Mouse (Mus musculus): ENCODE results near the gene H2afy. TPM values are rescaled to one million over a fixed set of nuclear protein-coding genes. Genes with fewer than 3 reads are reported as not detected.

The H2afy gene
- polyA plus RNA-seq, 1 experiment from 2014 or later: 246 TPM

- H3K4me3 ChIP-seq (ENCODE audit: low read depth, low read length): no peak overlapping the region
- H3K27ac ChIP-seq (replicated peaks; ENCODE audit: low read depth, low read length): no peak overlapping the region
- H3K9ac ChIP-seq (ENCODE audit: low read depth, low read length): no peak overlapping the region
- 44% methylated on average over 5 of the region's 6 CpGs for WGBS
- H3K36me3 ChIP-seq (ENCODE audit: control insufficient read depth, insufficient read depth, low read length): peaks cover 30% of the 10 kb centered on the region; the same call in 1 of the 2 replicates
- no peak overlapping the region for H3K4me2 ChIP-seq (ENCODE audit: low read depth, low read length)
- no peaks in the 10 kb centered on the region for H3K9me3 ChIP-seq (ENCODE audit: control insufficient read depth, low read length)
- DNase-seq (ENCODE audit: low spot score) (peak; percentile 23), ATAC-seq (ENCODE audit: low read depth) (no peak)
- H3K27me3 ChIP-seq (replicated peaks; ENCODE audit: control insufficient read depth, insufficient read depth, low read length): no peaks in the 10 kb centered on the region
- no peaks in the 10 kb centered on the region for H3K4me1 ChIP-seq (ENCODE audit: control insufficient read depth, insufficient read depth, low read length)
Measured at GRCm38 (mm10) chr13:56069643-56070042, 66.5 kb downstream of the H2afy start.

GRCm38 (mm10) chr13:56068517-56068916 lies 67.6 kb downstream of the H2afy start:
- no peaks in the 10 kb centered on the region for H3K4me1 ChIP-seq (ENCODE audit: control insufficient read depth, insufficient read depth, low read length)
- no peaks in the 10 kb centered on the region for H3K27me3 ChIP-seq (replicated peaks; ENCODE audit: control insufficient read depth, insufficient read depth, low read length)
- H3K36me3 ChIP-seq (ENCODE audit: control insufficient read depth, insufficient read depth, low read length): peaks cover 19% of the 10 kb centered on the region; the same call in 1 of the 2 replicates
- DNase-seq (ENCODE audit: low spot score) (no peak), ATAC-seq (ENCODE audit: low read depth) (no peak)
- no peak overlapping the region for H3K4me3 ChIP-seq (ENCODE audit: low read depth, low read length)
- no peaks in the 10 kb centered on the region for H3K9me3 ChIP-seq (ENCODE audit: control insufficient read depth, low read length)
- no peak overlapping the region for H3K9ac ChIP-seq (ENCODE audit: low read depth, low read length)
- H3K27ac ChIP-seq (replicated peaks; ENCODE audit: low read depth, low read length): no peak overlapping the region
- H3K4me2 ChIP-seq (ENCODE audit: low read depth, low read length): no peak overlapping the region
- WGBS: 35% methylated on average over 4 of the region's 4 CpGs

- no peaks in the 10 kb centered on the region for H3K4me1 ChIP-seq (ENCODE audit: control insufficient read depth, insufficient read depth, low read length)
- no peaks in the 10 kb centered on the region for H3K9me3 ChIP-seq (ENCODE audit: control insufficient read depth, low read length)
- 93% methylated on average over 2 of the region's 2 CpGs for WGBS
- no peak overlapping the region for H3K9ac ChIP-seq (ENCODE audit: low read depth, low read length)
- H3K4me3 ChIP-seq (ENCODE audit: low read depth, low read length): no peak overlapping the region
- ATAC-seq (ENCODE audit: low read depth) (no peak), DNase-seq (ENCODE audit: low spot score) (no peak)
- no peak overlapping the region for H3K27ac ChIP-seq (replicated peaks; ENCODE audit: low read depth, low read length)
- no peaks in the 10 kb centered on the region for H3K27me3 ChIP-seq (replicated peaks; ENCODE audit: control insufficient read depth, insufficient read depth, low read length)
- H3K36me3 ChIP-seq (ENCODE audit: control insufficient read depth, insufficient read depth, low read length): peaks cover 9% of the 10 kb centered on the region; the same call in 1 of the 2 replicates
- no peak overlapping the region for H3K4me2 ChIP-seq (ENCODE audit: low read depth, low read length)
Measured at GRCm38 (mm10) chr13:56066904-56067303, 69.3 kb downstream of the H2afy start.

- no peak for DNase-seq (ENCODE audit: low spot score)
Measured at GRCm38 (mm10) chr13:56066152-56066551, 70.0 kb downstream of the H2afy start.

GRCm38 (mm10) chr13:56057761-56058160 lies 78.4 kb downstream of the H2afy start:
- 75% methylated on average over 8 of the region's 8 CpGs for WGBS
- H3K9me3 ChIP-seq (ENCODE audit: control insufficient read depth, low read length): no peaks in the 10 kb centered on the region
- peaks cover 8% of the 10 kb centered on the region; the same call in 1 of the 2 replicates for H3K4me1 ChIP-seq (ENCODE audit: control insufficient read depth, insufficient read depth, low read length)
- no peak overlapping the region for H3K4me3 ChIP-seq (ENCODE audit: low read depth, low read length)
- no peak overlapping the region for H3K4me2 ChIP-seq (ENCODE audit: low read depth, low read length)
- H3K27ac ChIP-seq (replicated peaks; ENCODE audit: low read depth, low read length): no peak overlapping the region
- ATAC-seq (ENCODE audit: low read depth) (no peak), DNase-seq (ENCODE audit: low spot score) (no peak)
- H3K9ac ChIP-seq (ENCODE audit: low read depth, low read length): no peak overlapping the region
- H3K27me3 ChIP-seq (replicated peaks; ENCODE audit: control insufficient read depth, insufficient read depth, low read length): no peaks in the 10 kb centered on the region
- no peaks in the 10 kb centered on the region for H3K36me3 ChIP-seq (ENCODE audit: control insufficient read depth, insufficient read depth, low read length)

More at GRCm38 (mm10) chr13:56066152-56066551, 70.0 kb downstream of the H2afy start:
- Histone ChIP-seq H3K9ac (ENCODE audit: low read depth, low read length) (no peak overlapping the region), H3K36me3 (ENCODE audit: control insufficient read depth, insufficient read depth, low read length) (peaks cover 6% of the 10 kb centered on the region; the same call in 1 of the 2 replicates), H3K27me3 (replicated peaks; ENCODE audit: control insufficient read depth, insufficient read depth, low read length) (no peaks in the 10 kb centered on the region), H3K27ac (replicated peaks; ENCODE audit: low read depth, low read length) (no peak overlapping the region), H3K4me3 (ENCODE audit: low read depth, low read length) (no peak overlapping the region), H3K9me3 (ENCODE audit: control insufficient read depth, low read length) (no peaks in the 10 kb centered on the region), H3K4me1 (ENCODE audit: control insufficient read depth, insufficient read depth, low read length) (no peaks in the 10 kb centered on the region), H3K4me2 (ENCODE audit: low read depth, low read length) (no peak overlapping the region)
- no peak for ATAC-seq (ENCODE audit: low read depth)
- 83% methylated on average over 21 of the region's 21 CpGs for WGBS

GRCm38 (mm10) chr13:56055720-56056119 lies 80.4 kb downstream of the H2afy start:
- 90% methylated on average over 5 of the region's 5 CpGs for WGBS
- H3K4me2 ChIP-seq (ENCODE audit: low read depth, low read length): no peak overlapping the region
- H3K9ac ChIP-seq (ENCODE audit: low read depth, low read length): no peak overlapping the region
- no peak overlapping the region for H3K27ac ChIP-seq (replicated peaks; ENCODE audit: low read depth, low read length)
- H3K27me3 ChIP-seq (replicated peaks; ENCODE audit: control insufficient read depth, insufficient read depth, low read length): no peaks in the 10 kb centered on the region
- ATAC-seq (ENCODE audit: low read depth) (no peak), DNase-seq (ENCODE audit: low spot score) (no peak)
- H3K4me1 ChIP-seq (ENCODE audit: control insufficient read depth, insufficient read depth, low read length): peaks cover 11% of the 10 kb centered on the region
- H3K36me3 ChIP-seq (ENCODE audit: control insufficient read depth, insufficient read depth, low read length): no peaks in the 10 kb centered on the region
- H3K9me3 ChIP-seq (ENCODE audit: control insufficient read depth, low read length): no peaks in the 10 kb centered on the region
- no peak overlapping the region for H3K4me3 ChIP-seq (ENCODE audit: low read depth, low read length)

GRCm38 (mm10) chr13:56054089-56054488 lies 82.1 kb downstream of the H2afy start:
- no peaks in the 10 kb centered on the region for H3K36me3 ChIP-seq (ENCODE audit: control insufficient read depth, insufficient read depth, low read length)
- H3K4me3 ChIP-seq (ENCODE audit: low read depth, low read length): no peak overlapping the region
- H3K9me3 ChIP-seq (ENCODE audit: control insufficient read depth, low read length): no peaks in the 10 kb centered on the region
- H3K27ac ChIP-seq (replicated peaks; ENCODE audit: low read depth, low read length): no peak overlapping the region
- WGBS: 72% methylated on average over 6 of the region's 6 CpGs
- no peak overlapping the region for H3K4me2 ChIP-seq (ENCODE audit: low read depth, low read length)
- H3K4me1 ChIP-seq (ENCODE audit: control insufficient read depth, insufficient read depth, low read length): peaks cover 18% of the 10 kb centered on the region
- ATAC-seq (ENCODE audit: low read depth) (no peak), DNase-seq (ENCODE audit: low spot score) (no peak)
- no peak overlapping the region for H3K9ac ChIP-seq (ENCODE audit: low read depth, low read length)
- H3K27me3 ChIP-seq (replicated peaks; ENCODE audit: control insufficient read depth, insufficient read depth, low read length): no peaks in the 10 kb centered on the region

GRCm38 (mm10) chr13:56052781-56053180 lies 83.4 kb downstream of the H2afy start:
- ATAC-seq (ENCODE audit: low read depth): peak; percentile 88
- Histone ChIP-seq H3K9ac (ENCODE audit: low read depth, low read length) (no peak overlapping the region), H3K4me2 (ENCODE audit: low read depth, low read length) (no peak overlapping the region), H3K27ac (replicated peaks; ENCODE audit: low read depth, low read length) (0 out of 2 replicates have a peak overlapping the region, but pooled peaks have one; percentile 16), H3K27me3 (replicated peaks; ENCODE audit: control insufficient read depth, insufficient read depth, low read length) (no peaks in the 10 kb centered on the region), H3K9me3 (ENCODE audit: control insufficient read depth, low read length) (no peaks in the 10 kb centered on the region), H3K4me1 (ENCODE audit: control insufficient read depth, insufficient read depth, low read length) (peaks cover 18% of the 10 kb centered on the region), H3K4me3 (ENCODE audit: low read depth, low read length) (no peak overlapping the region), H3K36me3 (ENCODE audit: control insufficient read depth, insufficient read depth, low read length) (no peaks in the 10 kb centered on the region)
- WGBS: 11% methylated on average over 10 of the region's 10 CpGs
- peak; percentile 86 for DNase-seq (ENCODE audit: low spot score)

GRCm38 (mm10) chr13:56050246-56050645 lies 85.9 kb downstream of the H2afy start:
- ATAC-seq (ENCODE audit: low read depth) (no peak), DNase-seq (ENCODE audit: low spot score) (peak; percentile 82)
- H3K36me3 ChIP-seq (ENCODE audit: control insufficient read depth, insufficient read depth, low read length): no peaks in the 10 kb centered on the region
- H3K27me3 ChIP-seq (replicated peaks; ENCODE audit: control insufficient read depth, insufficient read depth, low read length): no peaks in the 10 kb centered on the region
- H3K4me3 ChIP-seq (ENCODE audit: low read depth, low read length): no peak overlapping the region
- peaks cover 18% of the 10 kb centered on the region for H3K4me1 ChIP-seq (ENCODE audit: control insufficient read depth, insufficient read depth, low read length)
- no peaks in the 10 kb centered on the region for H3K9me3 ChIP-seq (ENCODE audit: control insufficient read depth, low read length)
- no peak overlapping the region for H3K9ac ChIP-seq (ENCODE audit: low read depth, low read length)
- WGBS: 19% methylated on average over 6 of the region's 6 CpGs
- no peak overlapping the region for H3K4me2 ChIP-seq (ENCODE audit: low read depth, low read length)
- H3K27ac ChIP-seq (replicated peaks; ENCODE audit: low read depth, low read length): no peak overlapping the region
